Mouse (Mus musculus): ENCODE measurements around the gene Pam. TPM values are rescaled to one million over a fixed set of nuclear protein-coding genes. Genes with fewer than 3 reads are reported as not detected.

Gene Pam
- polyA plus RNA-seq, 1 experiment, result not detected

- TF ChIP-seq GATA1 (IDR thresholded peaks at IDR 0.05; ENCODE audit: low read length), result no peak
Measured at GRCm38 (mm10) chr1:97769294-97769903, 326.0 kb downstream of the Pam start.

GRCm38 (mm10) chr1:97768906-97769293, 326.5 kb downstream of the Pam start:
- TF ChIP-seq GATA1 (IDR thresholded peaks at IDR 0.05; ENCODE audit: low read length), result no peak

DNA sequence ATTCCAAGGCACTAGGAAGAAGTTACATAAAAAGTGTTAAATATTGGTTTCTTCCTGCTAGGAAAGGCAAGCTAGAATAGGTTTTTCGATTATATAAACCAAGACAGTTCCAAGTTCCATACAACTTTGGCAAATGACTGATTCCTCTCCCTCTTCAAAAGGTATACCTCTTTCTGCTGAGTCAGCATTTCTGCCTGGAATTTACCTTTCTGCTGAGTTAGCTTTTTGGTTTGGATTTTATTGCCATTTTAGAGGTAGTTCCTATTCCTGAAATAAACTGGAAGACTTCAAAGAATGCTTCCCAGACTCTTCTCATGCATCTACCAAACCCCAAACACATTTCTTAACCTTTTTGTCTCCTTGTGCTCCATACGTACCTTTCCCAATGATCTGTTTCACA, 327.4 kb downstream of the Pam start:
- no peak for TF ChIP-seq GATA1 (IDR thresholded peaks at IDR 0.05; ENCODE audit: low read length)

GRCm38 (mm10) chr1:97761477-97761876, 334.0 kb downstream of the Pam start:
- TF ChIP-seq GATA1 (IDR thresholded peaks at IDR 0.05; ENCODE audit: low read length), result no peak

- no peak for TF ChIP-seq GATA1 (IDR thresholded peaks at IDR 0.05; ENCODE audit: low read length)
Measured at GRCm38 (mm10) chr1:97760598-97760997, 334.8 kb downstream of the Pam start.

DNA sequence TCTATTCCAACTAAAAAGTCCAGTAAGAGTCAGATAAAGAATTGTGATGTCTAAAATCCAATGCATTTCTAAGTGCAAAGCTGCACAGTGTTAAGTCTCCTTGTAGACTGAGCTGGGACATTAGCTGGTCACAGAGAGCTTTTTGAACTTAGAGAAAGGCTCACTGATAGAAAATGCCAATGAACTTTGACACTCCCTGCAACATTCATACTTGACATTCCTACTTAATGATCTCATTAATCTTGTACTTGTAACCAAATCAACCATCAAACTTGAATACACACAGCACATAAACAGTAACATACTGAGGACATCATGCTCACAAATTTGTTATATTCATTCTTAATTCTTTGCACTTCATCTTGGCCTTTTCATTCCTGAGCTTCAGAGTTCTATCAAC, 335.6 kb downstream of the Pam start:
- TF ChIP-seq GATA1 (IDR thresholded peaks at IDR 0.05; ENCODE audit: low read length), result no peak

GRCm38 (mm10) chr1:97754392-97754791, 341.1 kb downstream of the Pam start:
- TF ChIP-seq GATA1 (IDR thresholded peaks at IDR 0.05; ENCODE audit: low read length), result no peak

- no peak for TF ChIP-seq GATA1 (IDR thresholded peaks at IDR 0.05; ENCODE audit: low read length)
Measured at GRCm38 (mm10) chr1:97753216-97753615, 342.2 kb downstream of the Pam start.

DNA sequence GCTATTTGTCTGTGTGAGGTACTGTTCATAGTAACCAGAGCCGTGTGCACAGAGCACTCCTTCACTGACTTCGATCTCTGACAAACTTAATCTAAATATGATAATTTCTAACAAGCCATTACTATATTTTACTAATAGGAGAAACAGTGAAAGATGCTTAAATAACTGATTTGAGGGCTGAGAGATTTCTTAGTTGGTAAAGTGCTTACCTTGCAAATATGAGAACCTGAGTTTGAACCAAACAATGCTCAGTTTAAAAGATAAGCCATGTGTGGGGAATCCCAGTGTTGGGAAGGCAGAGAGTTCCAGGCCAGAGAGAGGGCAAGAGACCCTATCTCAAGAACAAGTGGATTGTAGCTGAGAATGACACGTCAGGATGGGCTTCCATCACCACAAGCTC, 347.3 kb downstream of the Pam start:
- TF ChIP-seq GATA1 (IDR thresholded peaks at IDR 0.05; ENCODE audit: low read length), result no peak

- TF ChIP-seq GATA1 (IDR thresholded peaks at IDR 0.05; ENCODE audit: low read length), result no peak
Measured at GRCm38 (mm10) chr1:97746261-97746660, 349.2 kb downstream of the Pam start.

DNA sequence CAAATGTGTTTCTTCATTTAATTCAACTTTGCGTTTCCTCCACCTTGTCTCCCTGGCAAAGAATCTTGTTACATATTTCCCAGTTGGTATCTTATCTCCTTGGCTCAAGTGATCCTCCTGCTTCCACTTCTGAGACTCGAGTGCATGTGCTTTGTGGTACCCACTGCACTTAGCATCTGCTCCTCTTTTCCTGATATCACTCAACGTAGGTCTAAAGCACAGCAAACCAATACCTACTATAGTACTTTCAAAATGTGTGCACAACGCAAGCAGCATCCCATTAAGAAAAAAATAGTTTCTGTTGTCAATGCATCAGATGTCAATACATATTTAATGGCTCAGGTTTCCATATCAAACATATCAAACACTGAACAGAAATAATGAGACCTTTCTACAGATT, 349.7 kb downstream of the Pam start:
- TF ChIP-seq GATA1 (IDR thresholded peaks at IDR 0.05; ENCODE audit: low read length), result no peak

All from G1E-ER4 (cell line).